Mouse (Mus musculus) olfactory bulb, adult 2 months (tissue): ENCODE measurements around the gene Rab11fip3.

Source experiments
- CTCF ChIP-seq: fragments of 200-500 bp; IDR thresholded peaks from 2 replicates; pipeline ENCODE4 v1.5.1; 2012; ENCODE audit warnings: low read depth, mild to moderate bottlenecking, low read length, moderate library complexity; ENCODE audit not compliant: insufficient read depth
- POLR2A ChIP-seq: fragments of 200-500 bp; IDR thresholded peaks from 2 replicates; pipeline ENCODE4 v1.6.1; 2012; ENCODE audit warnings: mild to moderate bottlenecking, low read depth, low read length, moderate library complexity; ENCODE audit not compliant: insufficient read depth

- TF ChIP-seq CTCF (no peak), POLR2A (no peak)
These were observed 77.1 kb downstream of the Rab11fip3 start for GRCm38 (mm10) chr17:25992274-25992673.
